Mouse (Mus musculus) hindbrain, embryonic 15.5 days (tissue): ENCODE measurements around the gene Rcc1l. TPM values are rescaled to one million over a fixed set of nuclear protein-coding genes. Genes with fewer than 3 reads are reported as not detected.

ENCODE experiments used
- ATAC-seq: fragments of 200-750 bp; cut with Nextera tagmentation; 2 replicates; pipeline ENCODE4 v1.8.0; 2017; ENCODE audit warnings: low read depth, moderate number of reproducible peaks, moderate TSS enrichment; ENCODE audit not compliant: low FRiP score
- H3K27ac ChIP-seq: fragments of 300-500 bp; sonication (generic); replicated peaks from 2 replicates; pipeline ENCODE4 v1.5.1; 2015; ENCODE audit warnings: mild to moderate bottlenecking, inconsistent platforms
- H3K27me3 ChIP-seq: fragments of 300-500 bp; sonication (generic); 2 replicates; pipeline ENCODE4 v1.6.1; 2015; ENCODE audit warnings: control low read depth, inconsistent platforms
- H3K36me3 ChIP-seq: fragments of 300-500 bp; sonication (generic); 2 replicates; pipeline ENCODE4 v1.6.1; 2015; ENCODE audit warnings: control low read depth, inconsistent platforms
- H3K4me1 ChIP-seq: fragments of 300-500 bp; sonication (generic); replicated peaks from 2 replicates; pipeline ENCODE4 v1.6.1; 2015; ENCODE audit warnings: control low read depth, inconsistent platforms
- H3K4me2 ChIP-seq: fragments of 300-500 bp; sonication (generic); 2 replicates; pipeline ENCODE4 v1.6.1; 2015; ENCODE audit warnings: moderate library complexity, mild to moderate bottlenecking, inconsistent platforms
- H3K4me3 ChIP-seq: fragments of 300-500 bp; sonication (generic); 2 replicates; pipeline ENCODE4 v1.5.1; 2015; ENCODE audit warnings: mild to moderate bottlenecking, inconsistent platforms
- H3K9ac ChIP-seq: fragments of 300-500 bp; sonication (generic); 2 replicates; pipeline ENCODE4 v1.6.1; 2015; ENCODE audit warnings: inconsistent platforms
- H3K9me3 ChIP-seq: fragments of 300-500 bp; sonication (generic); 2 replicates; pipeline ENCODE4 v1.6.1; 2016; ENCODE audit warnings: control low read depth, inconsistent platforms
- WGBS: fragments of 180-500 bp; shearing (Covaris S2); methylation state at CpG from one replicate; pipeline ENCODE4 v1.1.7; 2015; 5-methylcytosine and 5-hydroxymethylcytosine counted together
- polyA plus RNA-seq: library from polyadenylated mRNA; unstranded; fragments of >200 nt; fragmentation: Nextera tagmentation; extraction: Ambion mirVana; gene quantifications from 2 replicates; pipeline ENCODE4 v1.2.1, GENCODE M21; 2015

The Rcc1l gene
- polyA plus RNA-seq, 1 experiment from 2014 or later: 21.1 TPM

DNA sequence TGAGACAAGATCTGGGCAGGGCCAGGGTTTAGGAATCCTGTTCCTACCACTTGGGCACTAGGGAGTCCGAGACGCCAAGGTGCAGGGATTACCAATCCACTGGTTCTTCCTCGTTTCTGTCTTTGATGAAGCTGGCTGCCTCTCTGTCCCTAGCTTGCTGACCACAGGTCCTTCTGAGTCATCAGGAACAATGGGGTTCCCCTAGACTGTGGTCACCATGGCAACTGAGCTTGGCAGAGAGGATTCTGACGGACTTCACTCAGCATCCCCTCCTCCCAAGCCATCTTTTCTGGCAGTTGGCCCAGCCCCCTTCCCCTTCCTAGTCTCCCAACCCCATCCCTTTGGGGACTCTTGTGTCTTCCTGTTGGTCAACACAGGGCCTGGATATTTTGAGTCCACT, 45.0 kb downstream of the Rcc1l start:
- Histone ChIP-seq H3K9me3 (no peaks in the 10 kb centered on the region), H3K27me3 (no peaks in the 10 kb centered on the region), H3K36me3 (peaks cover 49% of the 10 kb centered on the region), H3K9ac (no peak overlapping the region), H3K4me1 (peaks cover 9% of the 10 kb centered on the region), H3K4me2 (no peak overlapping the region), H3K27ac (no peak overlapping the region), H3K4me3 (no peak overlapping the region)
- WGBS: 25% methylated on average over 4 of the region's 4 CpGs
- ATAC-seq: 0 out of 2 replicates have a peak, but pooled peaks have one; percentile 48

- Histone ChIP-seq H3K9me3 (no peaks in the 10 kb centered on the region), H3K9ac (no peak overlapping the region), H3K4me1 (peaks cover 5% of the 10 kb centered on the region), H3K4me3 (no peak overlapping the region), H3K4me2 (no peak overlapping the region), H3K27me3 (no peaks in the 10 kb centered on the region), H3K36me3 (peaks cover 22% of the 10 kb centered on the region), H3K27ac (no peak overlapping the region)
- WGBS: 90% methylated on average over 2 of the region's 2 CpGs
- ATAC-seq: no peak
Observed at GRCm38 (mm10) chr5:134126232-134126631, 50.3 kb downstream of the Rcc1l start.

DNA sequence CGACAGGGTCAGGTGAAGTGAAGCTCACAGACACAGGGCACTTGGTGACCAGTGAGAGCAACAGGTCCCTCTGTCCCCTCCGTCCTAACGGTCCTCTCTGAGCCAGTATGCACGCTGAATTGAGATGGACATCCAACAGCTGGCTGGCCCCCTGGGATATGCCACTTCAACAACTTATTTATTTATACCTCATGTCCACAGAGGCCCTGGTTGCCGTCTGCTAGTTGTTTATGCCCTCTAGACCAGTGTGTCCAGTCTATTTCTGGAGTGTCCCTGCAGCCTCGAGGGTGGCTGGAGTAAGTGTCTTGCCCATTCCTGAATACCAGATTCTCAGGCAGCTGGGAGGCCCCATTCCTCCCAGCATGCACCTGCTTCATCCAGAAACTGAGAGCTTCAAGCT, 52.7 kb downstream of the Rcc1l start:
- H3K4me1 ChIP-seq: peaks cover 10% of the 10 kb centered on the region; the same call in 1 of the 2 replicates
- H3K9me3 ChIP-seq: no peaks in the 10 kb centered on the region
- no peak overlapping the region for H3K9ac ChIP-seq
- peaks cover 22% of the 10 kb centered on the region for H3K36me3 ChIP-seq
- WGBS: 84% methylated on average over 6 of the region's 6 CpGs
- H3K27me3 ChIP-seq: no peaks in the 10 kb centered on the region
- H3K27ac ChIP-seq: no peak overlapping the region
- H3K4me2 ChIP-seq: no peak overlapping the region
- H3K4me3 ChIP-seq: no peak overlapping the region
- no peak for ATAC-seq

- Histone ChIP-seq H3K27me3 (no peaks in the 10 kb centered on the region), H3K4me1 (peaks cover 10% of the 10 kb centered on the region; the same call in 1 of the 2 replicates), H3K4me2 (no peak overlapping the region), H3K9me3 (no peaks in the 10 kb centered on the region), H3K9ac (no peak overlapping the region), H3K36me3 (peaks cover 17% of the 10 kb centered on the region), H3K4me3 (no peak overlapping the region), H3K27ac (no peak overlapping the region)
- no peak for ATAC-seq
- WGBS: 80% methylated on average over 4 of the region's 4 CpGs
Observed at GRCm38 (mm10) chr5:134121893-134122259, 54.7 kb downstream of the Rcc1l start.

DNA sequence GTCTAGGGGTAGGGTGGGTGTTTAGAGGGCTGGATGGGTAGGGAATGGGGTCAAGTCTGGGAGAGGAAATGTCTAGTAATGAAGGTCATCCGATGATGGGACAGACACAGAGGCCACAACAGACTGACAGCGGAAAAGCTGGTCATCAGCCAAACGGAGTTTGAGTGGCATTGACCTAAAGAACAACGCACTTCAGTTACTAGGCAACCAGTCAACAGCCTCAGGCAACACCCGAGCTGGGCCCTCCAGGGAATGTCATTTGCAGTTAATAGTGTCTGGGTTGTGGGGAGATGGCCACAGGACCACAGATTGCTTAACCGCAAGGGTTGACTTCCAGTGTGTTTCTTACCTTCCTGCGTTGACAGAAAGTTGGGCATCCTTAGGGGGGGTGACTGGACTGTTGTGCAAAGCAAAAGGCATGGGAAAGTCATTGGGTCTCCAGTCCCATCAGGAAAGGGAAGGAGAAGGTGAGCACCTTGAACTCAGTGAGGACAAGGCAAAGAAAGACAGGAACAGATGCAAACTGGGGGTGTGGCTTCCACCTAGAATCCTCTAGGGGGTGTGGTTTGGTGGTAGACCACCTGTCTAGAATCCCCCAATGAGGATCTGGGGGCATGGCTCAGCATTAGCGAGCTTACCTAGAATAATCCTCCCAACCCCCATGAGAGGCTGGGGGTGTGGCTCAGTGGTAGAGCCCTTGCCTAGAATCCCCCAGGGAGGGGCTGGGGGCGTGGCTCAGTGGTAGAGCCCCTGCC, 55.3 kb downstream of the Rcc1l start:
- Histone ChIP-seq H3K4me3 (no peak overlapping the region), H3K4me1 (peaks cover 10% of the 10 kb centered on the region; the same call in 1 of the 2 replicates), H3K27me3 (no peaks in the 10 kb centered on the region), H3K9me3 (no peaks in the 10 kb centered on the region), H3K9ac (no peak overlapping the region), H3K27ac (no peak overlapping the region), H3K4me2 (no peak overlapping the region), H3K36me3 (peaks cover 13% of the 10 kb centered on the region)
- ATAC-seq: no peak
- WGBS: 55% methylated on average over 9 of the region's 9 CpGs

DNA sequence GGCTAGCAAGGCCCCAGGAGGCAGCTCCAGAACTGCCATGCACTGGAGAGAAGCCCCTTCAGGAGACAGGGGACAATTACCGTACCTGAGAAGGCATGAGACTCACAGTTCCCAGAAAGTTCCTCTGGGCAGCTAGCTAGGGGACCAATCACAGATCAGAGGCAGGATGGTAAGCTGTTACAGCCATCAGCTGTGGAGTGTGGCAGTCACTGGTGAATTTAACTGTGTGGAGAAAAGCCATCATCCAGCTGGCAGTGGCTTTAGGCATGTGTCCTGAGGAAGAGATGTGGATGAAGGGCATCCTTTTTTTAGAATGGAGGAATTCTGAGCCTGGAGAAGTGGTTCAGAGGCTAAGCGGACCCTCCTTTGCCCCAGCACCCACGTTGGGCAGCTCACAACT, 56.4 kb downstream of the Rcc1l start:
- H3K4me1 ChIP-seq: peaks cover 10% of the 10 kb centered on the region; the same call in 1 of the 2 replicates
- no peak for ATAC-seq
- no peak overlapping the region for H3K4me2 ChIP-seq
- no peaks in the 10 kb centered on the region for H3K9me3 ChIP-seq
- 75% methylated on average over 3 of the region's 3 CpGs for WGBS
- H3K9ac ChIP-seq: no peak overlapping the region
- no peak overlapping the region for H3K4me3 ChIP-seq
- no peaks in the 10 kb centered on the region for H3K27me3 ChIP-seq
- H3K27ac ChIP-seq: no peak overlapping the region
- peaks cover 10% of the 10 kb centered on the region; the same call in 1 of the 2 replicates for H3K36me3 ChIP-seq

- no peaks in the 10 kb centered on the region for H3K9me3 ChIP-seq
- H3K36me3 ChIP-seq: peaks cover 10% of the 10 kb centered on the region; the same call in 1 of the 2 replicates
- ATAC-seq: no peak
- H3K4me1 ChIP-seq: peaks cover 10% of the 10 kb centered on the region; the same call in 1 of the 2 replicates
- no peak overlapping the region for H3K4me3 ChIP-seq
- no peak overlapping the region for H3K9ac ChIP-seq
- WGBS: 72% methylated on average over 10 of the region's 10 CpGs
- no peak overlapping the region for H3K27ac ChIP-seq
- H3K4me2 ChIP-seq: no peak overlapping the region
- no peaks in the 10 kb centered on the region for H3K27me3 ChIP-seq
Observed at GRCm38 (mm10) chr5:134119481-134120120, 57.0 kb downstream of the Rcc1l start.

DNA sequence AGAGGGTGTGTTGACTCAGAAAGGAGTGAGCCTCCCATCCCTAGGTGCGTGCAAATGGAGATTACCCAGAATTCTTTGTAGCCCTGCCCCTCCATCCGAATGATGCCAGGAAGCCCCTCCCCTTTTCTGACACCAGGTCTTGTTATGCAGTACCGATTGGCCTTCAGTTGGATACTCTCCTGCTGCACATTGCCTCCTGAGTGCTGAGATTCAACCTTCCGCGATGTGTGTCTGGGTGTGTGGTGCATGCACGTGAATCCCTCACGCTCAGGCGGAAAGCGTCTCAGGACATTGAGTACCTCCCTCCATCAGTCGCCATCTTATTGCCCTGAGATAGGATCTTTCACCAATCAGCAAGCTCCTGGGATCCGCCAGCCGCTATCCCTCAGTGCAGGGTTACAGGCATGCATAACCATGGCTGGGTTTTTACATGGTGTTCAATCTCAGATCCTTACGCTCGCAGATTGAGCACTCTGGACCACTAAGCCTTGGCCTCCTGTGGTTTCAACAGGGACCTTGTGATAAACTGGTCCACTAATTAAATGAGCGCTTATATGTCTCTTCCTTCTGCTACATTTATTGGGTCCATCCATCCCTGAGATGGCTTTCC, 57.7 kb downstream of the Rcc1l start:
- H3K4me2 ChIP-seq: no peak overlapping the region
- H3K4me3 ChIP-seq: no peak overlapping the region
- 89% methylated on average over 15 of the region's 15 CpGs for WGBS
- H3K9me3 ChIP-seq: no peaks in the 10 kb centered on the region
- H3K27me3 ChIP-seq: no peaks in the 10 kb centered on the region
- no peak for ATAC-seq
- H3K4me1 ChIP-seq: peaks cover 10% of the 10 kb centered on the region; the same call in 1 of the 2 replicates
- H3K27ac ChIP-seq: no peak overlapping the region
- peaks cover 10% of the 10 kb centered on the region; the same call in 1 of the 2 replicates for H3K36me3 ChIP-seq
- H3K9ac ChIP-seq: no peak overlapping the region

DNA sequence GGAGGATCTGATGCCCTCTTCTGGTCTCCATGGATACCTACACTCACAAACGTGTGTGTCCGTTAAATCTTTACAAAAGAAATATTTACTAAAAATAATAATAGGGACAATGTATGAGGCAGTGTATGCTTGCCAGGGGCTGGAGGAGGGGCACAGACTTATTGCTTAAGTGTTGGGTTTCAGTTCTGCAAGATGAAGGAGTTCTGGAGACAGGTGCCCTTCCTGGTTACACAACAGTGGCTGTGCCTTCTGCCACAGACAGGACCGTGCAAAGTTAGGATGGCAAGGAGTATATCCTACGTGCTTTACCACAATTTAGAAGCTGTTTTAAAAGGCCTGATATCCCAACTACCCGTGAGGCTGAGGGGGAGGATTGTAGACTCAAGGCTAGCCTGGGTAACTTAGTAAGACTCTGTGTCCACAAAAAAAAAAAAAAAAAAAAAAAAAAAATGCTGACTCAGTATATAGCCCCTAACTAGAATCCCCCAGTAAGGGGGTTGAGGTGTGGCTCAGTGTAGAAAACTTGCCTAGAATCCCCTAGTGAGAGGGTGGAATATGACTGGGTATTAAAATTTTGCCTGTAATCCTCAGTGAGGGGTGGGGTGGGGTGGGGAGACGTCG, 60.8 kb downstream of the Rcc1l start:
- Histone ChIP-seq H3K9me3 (no peaks in the 10 kb centered on the region), H3K4me3 (no peak overlapping the region), H3K27me3 (no peaks in the 10 kb centered on the region), H3K9ac (no peak overlapping the region), H3K27ac (no peak overlapping the region), H3K4me2 (no peak overlapping the region), H3K4me1 (0 out of 2 replicates have a peak, but pooled peaks cover 3% of the 10 kb centered on the region), H3K36me3 (peaks cover 25% of the 10 kb centered on the region; the same call in 1 of the 2 replicates)
- ATAC-seq: no peak
- 93% methylated on average over 7 of the region's 7 CpGs for WGBS

- Histone ChIP-seq H3K4me2 (no peak overlapping the region), H3K27ac (no peak overlapping the region), H3K9ac (no peak overlapping the region), H3K4me3 (no peak overlapping the region), H3K36me3 (peaks cover 30% of the 10 kb centered on the region), H3K4me1 (0 out of 2 replicates have a peak, but pooled peaks cover 1% of the 10 kb centered on the region), H3K27me3 (no peaks in the 10 kb centered on the region), H3K9me3 (no peaks in the 10 kb centered on the region)
- WGBS: 89% methylated on average over 5 of the region's 5 CpGs
- ATAC-seq: no peak
Observed at GRCm38 (mm10) chr5:134114981-134115380, 61.6 kb downstream of the Rcc1l start.

DNA sequence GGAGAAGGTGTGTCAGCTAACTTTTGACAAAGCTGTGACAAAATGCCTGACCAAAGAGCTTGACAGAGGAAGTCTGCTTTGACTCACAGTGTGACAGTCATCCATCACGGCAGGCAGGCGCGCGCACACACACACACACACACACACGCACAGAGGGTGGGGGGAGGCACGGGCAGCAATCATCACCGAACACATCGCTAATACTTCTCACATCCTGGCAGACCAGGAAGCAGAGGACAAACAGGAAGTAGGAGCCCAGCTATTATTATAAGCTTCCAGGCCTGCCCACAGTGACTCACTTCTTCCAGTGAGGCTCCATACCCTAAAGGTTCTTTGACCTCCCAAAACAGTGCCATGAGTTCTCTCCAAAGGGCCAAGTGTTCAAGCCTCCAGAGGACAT, 70.7 kb downstream of the Rcc1l start:
- no peaks in the 10 kb centered on the region for H3K27me3 ChIP-seq
- no peak overlapping the region for H3K9ac ChIP-seq
- no peak overlapping the region for H3K4me2 ChIP-seq
- no peak overlapping the region for H3K4me3 ChIP-seq
- H3K27ac ChIP-seq: no peak overlapping the region
- no peaks in the 10 kb centered on the region for H3K9me3 ChIP-seq
- H3K4me1 ChIP-seq: peaks cover 25% of the 10 kb centered on the region
- H3K36me3 ChIP-seq: peaks cover 20% of the 10 kb centered on the region; the same call in 1 of the 2 replicates
- 88% methylated on average over 8 of the region's 8 CpGs for WGBS
- no peak for ATAC-seq

- ATAC-seq: no peak
- H3K27ac ChIP-seq: no peak overlapping the region
- H3K36me3 ChIP-seq: peaks cover 14% of the 10 kb centered on the region; the same call in 1 of the 2 replicates
- 80% methylated on average over 6 of the region's 6 CpGs for WGBS
- no peak overlapping the region for H3K9ac ChIP-seq
- peak overlapping the region; percentile 92 for H3K4me2 ChIP-seq
- no peaks in the 10 kb centered on the region for H3K9me3 ChIP-seq
- no peak overlapping the region for H3K4me3 ChIP-seq
- H3K27me3 ChIP-seq: no peaks in the 10 kb centered on the region
- peaks cover 39% of the 10 kb centered on the region for H3K4me1 ChIP-seq
Observed at GRCm38 (mm10) chr5:134102720-134103119, 73.9 kb downstream of the Rcc1l start.
